Mouse (Mus musculus) frontal cortex, adult (tissue): ENCODE results near the gene Atf6.

ENCODE experiments used
- ATAC-seq: cut with Nextera tagmentation; 2 replicates; pipeline ENCODE4 v1.9.2; 2017; ENCODE audit warnings: mild to moderate bottlenecking, moderate library complexity, mixed read lengths; ENCODE audit not compliant: low TSS enrichment

Gene Atf6

GRCm38 (mm10) chr1:170882915-170883485 lies 15.4 kb upstream of the Atf6 start:
- ATAC-seq: no peak

GRCm38 (mm10) chr1:170876906-170877305 lies 9.3 kb upstream of the Atf6 start:
- no peak for ATAC-seq

GRCm38 (mm10) chr1:170875676-170876075 lies 8.1 kb upstream of the Atf6 start:
- ATAC-seq: no peak

- ATAC-seq: no peak
Measured at GRCm38 (mm10) chr1:170871961-170872360, 4.4 kb upstream of the Atf6 start.

GRCm38 (mm10) chr1:170871402-170871801 lies 3.8 kb upstream of the Atf6 start:
- ATAC-seq: no peak

- ATAC-seq: no peak
Measured at GRCm38 (mm10) chr1:170868905-170869283, 1.3 kb upstream of the Atf6 start.

GRCm38 (mm10) chr1:170868107-170868904 lies 735 bp upstream of the Atf6 start:
- peak; percentile 69 for ATAC-seq

GRCm38 (mm10) chr1:170866992-170867690 lies 430 bp downstream of the Atf6 start:
- ATAC-seq: peak; percentile 24; the same call in 1 of the 2 replicates

- ATAC-seq: no peak
Measured at GRCm38 (mm10) chr1:170865406-170865805, 2.2 kb downstream of the Atf6 start.

- ATAC-seq: no peak
Measured at GRCm38 (mm10) chr1:170864754-170865153, 2.8 kb downstream of the Atf6 start.

GRCm38 (mm10) chr1:170864234-170864633 lies 3.3 kb downstream of the Atf6 start:
- ATAC-seq: no peak

- ATAC-seq: no peak
Measured at GRCm38 (mm10) chr1:170863033-170863432, 4.5 kb downstream of the Atf6 start.

GRCm38 (mm10) chr1:170862435-170862717 lies 5.2 kb downstream of the Atf6 start:
- ATAC-seq: no peak

- ATAC-seq: no peak
Measured at GRCm38 (mm10) chr1:170861671-170862434, 5.7 kb downstream of the Atf6 start.

- ATAC-seq: no peak
Measured at GRCm38 (mm10) chr1:170858872-170859271, 8.7 kb downstream of the Atf6 start.

GRCm38 (mm10) chr1:170857369-170857768 lies 10.2 kb downstream of the Atf6 start:
- ATAC-seq: peak; percentile 56

GRCm38 (mm10) chr1:170855056-170855760 lies 12.4 kb downstream of the Atf6 start:
- ATAC-seq: peak; percentile 27

GRCm38 (mm10) chr1:170853604-170854003 lies 14.0 kb downstream of the Atf6 start:
- peak; percentile 68 for ATAC-seq

GRCm38 (mm10) chr1:170850637-170851624 lies 16.6 kb downstream of the Atf6 start:
- ATAC-seq: no peak

- peak; percentile 72 for ATAC-seq
Measured at GRCm38 (mm10) chr1:170850007-170850406, 17.6 kb downstream of the Atf6 start.
